Mouse (Mus musculus) intestine, postnatal 0 days (tissue): ENCODE data around the gene Pop5. TPM values are rescaled to one million over a fixed set of nuclear protein-coding genes. Genes with fewer than 3 reads are reported as not detected.
A peak's percentile ranks its signal among the peaks of the same experiment; 100 is the strongest.

Experiments used
- ATAC-seq: fragments of 200-750 bp; cut with Nextera tagmentation; 2 replicates; pipeline ENCODE4 v1.8.0; 2017; ENCODE audit warnings: mild to moderate bottlenecking, moderate TSS enrichment, moderate library complexity
- H3K27ac ChIP-seq: fragments of 300-500 bp; sonication (generic); 2 replicates; pipeline ENCODE4 v1.5.1; 2014; ENCODE audit warnings: mild to moderate bottlenecking, low read depth, low read length, moderate library complexity
- H3K27me3 ChIP-seq: fragments of 300-500 bp; sonication (generic); replicated peaks from 2 replicates; pipeline ENCODE4 v1.6.1; 2014; ENCODE audit warnings: low read length, mixed read lengths; ENCODE audit not compliant: control insufficient read depth, insufficient read depth
- H3K36me3 ChIP-seq: fragments of 300-500 bp; sonication (generic); 2 replicates; pipeline ENCODE4 v1.6.1; 2014; ENCODE audit warnings: mild to moderate bottlenecking, moderate library complexity; ENCODE audit not compliant: control insufficient read depth, insufficient read depth
- H3K4me1 ChIP-seq: fragments of 300-500 bp; sonication (generic); replicated peaks from 2 replicates; pipeline ENCODE4 v1.6.1; 2014; ENCODE audit warnings: antibody characterized with exemption, low read length, mixed read lengths; ENCODE audit not compliant: control insufficient read depth, insufficient read depth
- H3K4me2 ChIP-seq: fragments of 300-500 bp; sonication (generic); replicated peaks from 2 replicates; pipeline ENCODE4 v1.6.1; 2014; ENCODE audit warnings: low read depth, mild to moderate bottlenecking, moderate library complexity
- H3K4me3 ChIP-seq: fragments of 300-500 bp; sonication (generic); 2 replicates; pipeline ENCODE4 v1.5.1; 2014; ENCODE audit warnings: low read depth, low read length
- H3K9ac ChIP-seq: fragments of 300-500 bp; sonication (generic); 2 replicates; pipeline ENCODE4 v1.6.1; 2014; ENCODE audit warnings: mild to moderate bottlenecking, low read depth, low read length
- H3K9me3 ChIP-seq: fragments of 300-500 bp; sonication (generic); 2 replicates; pipeline ENCODE4 v1.6.1; 2016; ENCODE audit warnings: mixed run types; ENCODE audit not compliant: control insufficient read depth
- CTCF ChIP-seq: sonication (generic); IDR thresholded peaks from 2 replicates; pipeline ENCODE4 v1.5.1; 2016; ENCODE audit warnings: low read depth, mild to moderate bottlenecking, control low read depth, antibody characterized with exemption, moderate library complexity
- WGBS: fragments of 180-500 bp; shearing (Covaris S2); extraction: QIAGEN DNeasy Blood & Tissue Kit; methylation state at CpG from one replicate; pipeline ENCODE4 v1.1.7; 2014; 5-methylcytosine and 5-hydroxymethylcytosine counted together
- polyA plus RNA-seq: library from polyadenylated mRNA; unstranded; fragments of >200 nt; fragmentation: Nextera tagmentation; extraction: Ambion mirVana; gene quantifications from 2 replicates; pipeline ENCODE4 v1.2.1, GENCODE M21; 2015

Pop5 gene
- polyA plus RNA-seq, 1 experiment from 2014 or later, result 77.1 TPM

DNA sequence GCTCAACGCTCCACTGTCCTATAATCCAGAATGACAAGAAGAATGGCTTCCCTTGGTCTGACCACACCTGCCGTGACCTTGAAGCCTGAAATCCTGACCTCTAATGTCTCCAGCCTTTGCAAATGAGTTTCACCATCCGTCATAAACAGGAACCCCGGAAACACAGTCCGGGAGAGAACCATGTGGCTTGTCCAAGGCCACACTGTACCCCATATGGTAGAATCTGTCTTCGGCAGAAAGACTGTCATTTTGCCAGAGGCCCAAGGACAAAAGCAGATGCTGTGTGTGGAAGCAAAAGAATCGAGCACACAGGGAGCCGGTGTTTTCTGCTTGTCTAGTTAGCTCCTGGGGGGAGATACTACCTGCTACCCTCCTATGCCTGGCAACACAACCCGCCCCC lies 23.2 kb upstream of the Pop5 start:
- no peak overlapping the region for H3K4me3 ChIP-seq
- ATAC-seq, result no peak
- 76% methylated on average over 9 of the region's 9 CpGs for WGBS
- no peak overlapping the region for H3K27ac ChIP-seq
- peaks cover 18% of the 10 kb centered on the region for H3K27me3 ChIP-seq
- H3K4me2 ChIP-seq, result no peak overlapping the region
- no peak for TF ChIP-seq CTCF
- H3K9me3 ChIP-seq, result no peaks in the 10 kb centered on the region
- no peaks in the 10 kb centered on the region for H3K4me1 ChIP-seq
- no peaks in the 10 kb centered on the region for H3K36me3 ChIP-seq
- H3K9ac ChIP-seq, result no peak overlapping the region

DNA sequence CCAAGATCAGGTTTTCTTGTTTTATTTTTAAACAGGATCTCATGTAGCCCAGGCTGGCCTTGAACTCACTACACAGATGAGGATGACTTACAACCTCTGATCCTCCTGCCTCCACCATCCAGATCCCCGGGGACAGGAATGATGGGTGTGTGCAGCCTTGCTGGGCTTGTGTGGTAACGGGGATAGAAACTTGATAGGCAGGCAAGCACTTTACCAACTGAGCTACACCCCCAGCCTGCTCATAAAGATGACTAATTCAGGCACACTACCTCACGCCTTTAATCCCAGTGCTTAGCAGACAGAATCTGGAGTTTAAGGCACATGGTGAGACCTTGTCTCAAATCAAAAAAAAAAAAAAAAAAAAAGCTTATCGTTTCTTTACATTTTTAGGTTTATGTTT lies 22.8 kb upstream of the Pop5 start:
- H3K9me3 ChIP-seq, result no peaks in the 10 kb centered on the region
- WGBS, result 43% methylated on average over 4 of the region's 4 CpGs
- H3K27ac ChIP-seq, result no peak overlapping the region
- H3K36me3 ChIP-seq, result no peaks in the 10 kb centered on the region
- H3K4me2 ChIP-seq, result no peak overlapping the region
- no peaks in the 10 kb centered on the region for H3K4me1 ChIP-seq
- peaks cover 18% of the 10 kb centered on the region for H3K27me3 ChIP-seq
- no peak overlapping the region for H3K4me3 ChIP-seq
- ATAC-seq, result no peak
- no peak for TF ChIP-seq CTCF
- H3K9ac ChIP-seq, result no peak overlapping the region

DNA sequence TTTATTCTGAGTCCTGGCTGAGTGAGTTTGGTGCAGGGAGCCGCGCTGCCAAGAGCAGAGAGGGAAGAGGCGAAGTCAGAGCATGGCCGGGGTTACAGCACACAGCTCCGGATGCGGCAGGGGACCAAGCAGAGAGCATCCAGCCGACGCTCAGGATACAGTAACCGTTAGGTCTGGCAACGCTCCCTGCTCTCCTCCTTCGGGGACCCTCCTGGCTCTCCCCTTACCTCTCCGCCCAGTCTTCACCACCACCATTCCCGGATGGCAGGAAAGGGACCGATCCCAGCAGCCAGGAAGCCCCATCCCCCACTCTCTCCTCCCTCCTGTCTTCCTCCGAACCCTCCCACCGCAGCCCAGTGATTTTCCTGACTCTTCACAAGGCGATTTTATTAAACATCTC lies 20.8 kb upstream of the Pop5 start:
- Histone ChIP-seq H3K27me3 (peaks cover 18% of the 10 kb centered on the region), H3K4me1 (no peaks in the 10 kb centered on the region), H3K4me2 (peak overlapping the region; percentile 57), H3K27ac (no peak overlapping the region), H3K36me3 (no peaks in the 10 kb centered on the region), H3K4me3 (peak overlapping the region; percentile 31), H3K9me3 (no peaks in the 10 kb centered on the region), H3K9ac (peak overlapping the region; percentile 22; the same call in 1 of the 2 replicates)
- no peak for ATAC-seq
- WGBS, result 3% methylated on average over 17 of the region's 17 CpGs
- TF ChIP-seq CTCF, result no peak

DNA sequence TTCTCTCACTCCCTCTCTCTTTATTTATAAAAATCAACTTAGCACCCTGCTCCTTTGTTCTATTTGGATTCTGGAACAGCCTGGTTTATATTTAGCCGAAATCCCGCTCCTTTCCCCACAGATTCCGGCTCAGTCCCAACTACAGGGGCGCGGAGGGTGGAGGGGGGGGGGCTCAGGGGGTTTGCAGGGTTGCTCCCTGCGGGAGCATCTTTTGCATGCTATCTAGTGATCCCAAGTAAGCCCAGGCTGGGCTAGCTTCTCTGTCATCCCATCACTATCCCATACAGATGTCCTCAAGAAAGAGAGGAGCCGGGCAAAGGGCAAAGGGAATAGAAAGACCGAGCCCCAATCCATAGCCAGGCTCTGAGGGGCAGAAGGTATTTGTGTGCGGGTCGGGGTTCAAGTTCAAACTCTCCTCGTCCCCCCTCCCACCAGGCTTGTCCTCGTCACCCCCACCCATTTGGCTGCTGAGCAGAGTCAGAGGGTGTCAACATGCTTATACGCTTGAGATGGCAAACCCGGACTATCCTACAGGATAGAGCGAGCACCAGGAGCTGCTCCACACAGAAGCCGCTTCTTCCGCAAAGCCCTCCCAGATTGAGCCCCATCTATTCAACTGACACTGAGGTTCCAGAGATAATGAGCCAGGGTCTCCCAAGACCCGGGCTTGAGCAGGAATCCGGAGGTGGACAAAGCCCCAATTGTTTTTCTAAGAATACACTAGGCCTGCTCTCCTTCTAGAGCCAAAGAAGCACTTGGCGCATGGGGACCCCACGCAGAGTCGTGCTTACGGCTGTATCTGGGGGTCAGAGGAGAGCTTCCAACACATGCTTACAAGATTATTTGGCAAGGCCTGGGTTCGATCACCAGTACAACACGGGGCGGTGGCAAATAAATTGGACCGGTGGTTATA lies 20.1 kb upstream of the Pop5 start:
- Histone ChIP-seq H3K4me1 (no peaks in the 10 kb centered on the region), H3K4me2 (peak overlapping the region; percentile 57), H3K36me3 (no peaks in the 10 kb centered on the region), H3K27ac (no peak overlapping the region), H3K27me3 (peaks cover 22% of the 10 kb centered on the region), H3K9ac (0 out of 2 replicates have a peak overlapping the region, but pooled peaks have one; percentile 22), H3K9me3 (no peaks in the 10 kb centered on the region), H3K4me3 (peak overlapping the region; percentile 31; the same call in 1 of the 2 replicates)
- WGBS, result 29% methylated on average over 27 of the region's 27 CpGs
- no peak for ATAC-seq
- TF ChIP-seq CTCF, result no peak

DNA sequence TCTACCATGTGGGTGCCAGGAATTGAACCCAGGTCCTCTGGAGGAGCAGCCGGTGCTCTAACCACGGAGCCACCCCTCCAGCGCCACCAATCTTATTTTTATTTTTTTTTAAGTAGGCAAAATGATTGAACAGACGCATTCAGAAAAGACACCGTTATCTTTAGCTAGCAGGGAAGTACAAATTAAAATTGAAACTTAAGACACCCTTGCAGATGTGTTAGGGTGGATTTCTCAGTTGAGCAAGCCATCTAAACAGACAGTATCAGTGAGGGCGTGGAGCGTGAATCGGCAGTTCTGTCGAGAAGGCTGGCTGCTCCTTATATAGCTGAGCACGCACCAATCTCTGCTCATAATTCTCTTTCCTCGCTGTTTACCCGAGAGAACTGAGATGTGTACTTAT lies 17.6 kb upstream of the Pop5 start:
- H3K27me3 ChIP-seq, result peaks cover 30% of the 10 kb centered on the region
- ATAC-seq, result no peak
- no peak overlapping the region for H3K27ac ChIP-seq
- no peak for TF ChIP-seq CTCF
- WGBS, result 89% methylated on average over 12 of the region's 12 CpGs
- H3K4me1 ChIP-seq, result no peaks in the 10 kb centered on the region
- H3K9me3 ChIP-seq, result no peaks in the 10 kb centered on the region
- H3K9ac ChIP-seq, result no peak overlapping the region
- no peaks in the 10 kb centered on the region for H3K36me3 ChIP-seq
- H3K4me3 ChIP-seq, result no peak overlapping the region
- H3K4me2 ChIP-seq, result no peak overlapping the region

DNA sequence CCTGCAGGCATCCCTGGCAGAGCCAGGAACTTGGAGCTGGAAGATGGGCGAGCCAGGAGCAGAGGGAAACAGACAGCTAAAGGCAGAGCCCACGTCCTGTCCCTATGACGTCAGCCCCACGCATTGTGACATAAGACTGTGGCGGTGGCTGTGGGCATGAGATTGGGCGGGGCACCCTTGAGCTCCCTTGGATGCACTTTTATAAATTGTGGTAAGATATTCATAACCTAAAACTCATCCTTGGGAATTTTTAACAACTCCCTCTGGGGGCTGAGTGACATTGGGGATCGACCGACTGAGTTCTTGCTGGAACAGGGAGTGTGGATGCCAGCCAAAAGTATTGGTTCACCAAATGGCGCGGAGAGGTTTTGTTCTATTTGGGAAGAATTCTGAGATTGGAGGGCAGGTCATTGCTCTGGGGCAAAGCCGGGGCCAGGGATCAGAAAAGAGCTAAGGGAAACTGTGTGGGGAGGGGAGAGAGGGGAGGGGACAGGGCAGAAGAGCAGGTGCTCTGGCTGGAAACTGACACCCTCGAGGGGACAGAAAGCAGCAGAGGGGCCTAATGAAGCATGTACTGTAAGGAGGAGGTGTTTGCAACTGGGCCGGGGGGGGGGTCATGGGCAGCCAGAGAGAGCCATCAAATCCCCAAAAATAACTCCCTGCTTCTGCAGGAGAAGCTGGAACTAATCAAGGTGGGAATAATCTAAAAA lies 14.6 kb upstream of the Pop5 start:
- no peak for ATAC-seq
- no peak overlapping the region for H3K27ac ChIP-seq
- H3K4me1 ChIP-seq, result no peaks in the 10 kb centered on the region
- no peak for TF ChIP-seq CTCF
- no peaks in the 10 kb centered on the region for H3K9me3 ChIP-seq
- no peak overlapping the region for H3K4me3 ChIP-seq
- H3K36me3 ChIP-seq, result no peaks in the 10 kb centered on the region
- no peak overlapping the region for H3K9ac ChIP-seq
- 41% methylated on average over 13 of the region's 13 CpGs for WGBS
- no peak overlapping the region for H3K4me2 ChIP-seq
- peaks cover 17% of the 10 kb centered on the region; the same call in 1 of the 2 replicates for H3K27me3 ChIP-seq
